Mouse (Mus musculus) liver, embryonic 11.5 days (tissue): Measurements from ENCODE around the gene Ddx49. TPM values are rescaled to one million over a fixed set of nuclear protein-coding genes. Genes with fewer than 3 reads are reported as not detected.
A peak's percentile ranks its signal among the peaks of the same experiment; 100 is the strongest.

Experiments used
- ATAC-seq: fragments of 200-750 bp; cut with Nextera tagmentation; replicated peaks from 2 replicates; pipeline ENCODE4 v1.8.0; 2017; ENCODE audit warnings: moderate number of reproducible peaks, mild to moderate bottlenecking, moderate TSS enrichment, moderate library complexity; ENCODE audit not compliant: low FRiP score
- DNase-seq: peaks from one replicate; pipeline ENCODE4 v3.0.0-alpha.2; 2017; ENCODE audit warnings: low spot score
- H3K27ac ChIP-seq: fragments of 300-500 bp; sonication (generic); 2 replicates; pipeline ENCODE4 v1.5.1; 2014; ENCODE audit warnings: mild to moderate bottlenecking, low read depth, low read length, control low read depth
- H3K27me3 ChIP-seq: fragments of 300-500 bp; sonication (generic); replicated peaks from 2 replicates; pipeline ENCODE4 v1.6.1; 2014; ENCODE audit warnings: low read length, mixed read lengths; ENCODE audit not compliant: control insufficient read depth, insufficient read depth
- H3K36me3 ChIP-seq: fragments of 300-500 bp; sonication (generic); 2 replicates; pipeline ENCODE4 v1.6.1; 2014; ENCODE audit warnings: mild to moderate bottlenecking, low read length, moderate library complexity, mixed read lengths; ENCODE audit not compliant: control insufficient read depth, insufficient read depth
- H3K4me1 ChIP-seq: fragments of 300-500 bp; sonication (generic); replicated peaks from 2 replicates; pipeline ENCODE4 v1.6.1; 2014; ENCODE audit warnings: low read length, mixed read lengths; ENCODE audit not compliant: control insufficient read depth, insufficient read depth
- H3K4me2 ChIP-seq: fragments of 300-500 bp; sonication (generic); 2 replicates; pipeline ENCODE4 v1.6.1; 2014; ENCODE audit warnings: mild to moderate bottlenecking, control low read depth, moderate library complexity
- H3K4me3 ChIP-seq: fragments of 300-500 bp; sonication (generic); 2 replicates; pipeline ENCODE4 v1.5.1; 2014; ENCODE audit warnings: low read depth, low read length, control low read depth
- H3K9ac ChIP-seq: fragments of 300-500 bp; sonication (generic); 2 replicates; pipeline ENCODE4 v1.6.1; 2014; ENCODE audit warnings: low read depth, low read length, control low read depth
- H3K9me3 ChIP-seq: fragments of 300-500 bp; sonication (generic); 2 replicates; pipeline ENCODE4 v1.6.1; 2016; ENCODE audit warnings: low read length, inconsistent platforms, mixed read lengths; ENCODE audit not compliant: control insufficient read depth
- WGBS: fragments of 180-500 bp; shearing (Covaris S2); extraction: QIAGEN DNeasy Blood & Tissue Kit; methylation state at CpG from one replicate; pipeline ENCODE4 v1.1.7; 2014; 5-methylcytosine and 5-hydroxymethylcytosine counted together
- polyA plus RNA-seq: library from polyadenylated mRNA; unstranded; fragments of >200 nt; fragmentation: Nextera tagmentation; extraction: Ambion mirVana; gene quantifications from 2 replicates; pipeline ENCODE4 v1.2.1, GENCODE M21; 2014

The Ddx49 gene
- polyA plus RNA-seq, 1 experiment from 2014 or later, result 56.5 TPM

DNA sequence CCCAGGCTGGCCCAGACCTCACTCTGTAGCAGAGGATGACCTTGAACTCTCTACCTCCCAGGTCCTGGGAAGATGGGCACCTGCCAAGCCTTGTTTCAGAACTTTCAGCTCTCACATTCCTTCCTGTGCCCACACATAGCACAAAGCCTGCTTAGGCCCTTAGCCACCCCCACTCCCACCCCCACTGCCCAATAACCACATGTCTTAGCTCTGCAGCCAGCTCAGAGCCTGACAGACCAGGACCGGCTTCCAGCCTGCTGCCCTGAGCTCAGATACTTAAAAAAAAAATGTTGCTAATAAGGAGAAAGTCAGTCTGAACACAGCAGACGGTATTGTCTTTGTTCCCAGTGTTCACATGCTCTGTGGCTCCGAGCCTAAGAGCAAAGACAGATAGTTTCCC lies 21.3 kb downstream of the Ddx49 start:
- DNase-seq (no peak), ATAC-seq (no peak)
- Histone ChIP-seq H3K36me3 (peaks cover 10% of the 10 kb centered on the region), H3K4me3 (no peak overlapping the region), H3K27ac (no peak overlapping the region; the same call in 1 of the 2 replicates), H3K9me3 (no peaks in the 10 kb centered on the region), H3K4me2 (no peak overlapping the region), H3K27me3 (no peaks in the 10 kb centered on the region), H3K4me1 (peaks cover 48% of the 10 kb centered on the region), H3K9ac (no peak overlapping the region)
- 55% methylated on average over 3 of the region's 3 CpGs for WGBS

DNA sequence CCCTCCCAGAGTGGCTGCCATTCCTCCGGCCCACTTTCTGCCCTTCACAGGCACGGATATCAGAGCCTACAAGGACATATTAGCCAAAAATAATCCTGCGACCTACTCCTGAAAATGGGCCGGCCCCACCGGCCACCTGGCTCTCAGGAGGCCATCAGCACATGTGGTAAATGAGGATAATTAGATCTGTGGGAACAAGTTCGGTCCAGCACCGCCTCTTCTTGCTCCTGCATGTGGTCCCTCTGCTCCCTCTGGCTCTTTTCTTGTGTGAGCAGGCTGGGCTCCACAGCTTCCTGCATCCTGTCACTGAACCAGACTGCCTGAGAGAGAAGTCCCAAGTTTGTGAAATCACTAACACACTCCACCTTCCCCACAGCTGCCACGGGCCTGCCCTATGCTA lies 23.0 kb downstream of the Ddx49 start:
- H3K9ac ChIP-seq, result no peak overlapping the region
- H3K4me2 ChIP-seq, result no peak overlapping the region; the same call in none of the 2 replicates
- no peaks in the 10 kb centered on the region for H3K27me3 ChIP-seq
- H3K9me3 ChIP-seq, result no peaks in the 10 kb centered on the region
- H3K4me3 ChIP-seq, result peak overlapping the region; percentile 13; the same call in 1 of the 2 replicates
- peaks cover 46% of the 10 kb centered on the region for H3K4me1 ChIP-seq
- H3K36me3 ChIP-seq, result no peaks in the 10 kb centered on the region
- WGBS, result 60% methylated on average over 8 of the region's 8 CpGs
- peak overlapping the region; percentile 32; the same call in 1 of the 2 replicates for H3K27ac ChIP-seq
- DNase-seq, result no peak
- ATAC-seq, result no peak

GRCm38 (mm10) chr8:70278175-70278574 lies 24.1 kb downstream of the Ddx49 start:
- DNase-seq (no peak), ATAC-seq (no peak)
- Histone ChIP-seq H3K9me3 (no peaks in the 10 kb centered on the region), H3K27me3 (no peaks in the 10 kb centered on the region), H3K4me3 (peak overlapping the region; percentile 31), H3K36me3 (no peaks in the 10 kb centered on the region), H3K4me1 (peaks cover 46% of the 10 kb centered on the region), H3K9ac (peak overlapping the region; percentile 56), H3K4me2 (peak overlapping the region; percentile 43), H3K27ac (no peak overlapping the region)
- WGBS, result 51% methylated on average over 15 of the region's 15 CpGs

DNA sequence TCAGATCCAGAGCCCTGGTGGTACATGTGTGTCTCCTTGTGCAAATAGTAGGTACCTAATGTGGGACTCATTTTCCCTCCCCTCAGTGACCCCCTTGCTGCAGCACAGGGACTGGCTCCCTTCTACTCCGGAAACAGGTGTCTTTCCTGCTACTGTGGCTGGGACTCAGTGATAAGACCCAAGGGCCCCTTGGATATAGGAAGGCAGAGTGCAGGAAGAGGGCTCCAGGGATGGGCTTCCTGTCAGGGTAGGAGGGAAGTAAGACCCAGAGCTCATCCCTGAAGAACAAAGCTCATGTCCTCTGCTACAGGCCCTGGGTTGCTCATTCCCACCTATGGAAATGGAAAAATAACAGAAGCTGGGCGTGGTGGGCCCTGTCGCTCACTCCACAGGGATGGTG lies 25.8 kb downstream of the Ddx49 start:
- H3K9ac ChIP-seq, result peak overlapping the region; percentile 43; the same call in 1 of the 2 replicates
- H3K4me3 ChIP-seq, result no peak overlapping the region
- no peaks in the 10 kb centered on the region for H3K36me3 ChIP-seq
- H3K9me3 ChIP-seq, result no peaks in the 10 kb centered on the region
- 37% methylated on average over 3 of the region's 3 CpGs for WGBS
- H3K4me1 ChIP-seq, result peaks cover 56% of the 10 kb centered on the region
- peak; percentile 46 for DNase-seq
- peak overlapping the region; percentile 35; the same call in 1 of the 2 replicates for H3K4me2 ChIP-seq
- H3K27me3 ChIP-seq, result no peaks in the 10 kb centered on the region
- H3K27ac ChIP-seq, result peak overlapping the region; percentile 69
- peak; percentile 78 for ATAC-seq

DNA sequence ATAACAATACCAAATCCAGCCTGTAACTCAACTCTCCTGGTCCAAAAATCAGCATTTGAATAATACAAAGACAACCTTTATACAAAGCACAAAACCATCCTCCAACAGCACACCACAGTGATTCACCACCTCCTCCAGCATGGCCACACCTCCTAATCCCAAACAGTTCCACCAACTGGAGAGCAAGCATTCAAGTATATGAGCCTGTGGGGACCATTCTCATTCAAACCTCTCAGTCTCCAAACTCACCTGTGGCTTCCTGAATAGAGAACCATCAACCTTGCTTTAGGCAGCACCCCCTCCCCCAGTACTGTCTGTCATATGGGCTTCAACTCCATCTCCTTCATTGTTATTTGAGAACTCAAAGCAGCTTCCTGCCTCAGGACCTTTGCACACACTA lies 27.9 kb downstream of the Ddx49 start:
- Histone ChIP-seq H3K9ac (no peak overlapping the region), H3K4me2 (no peak overlapping the region), H3K4me1 (peaks cover 42% of the 10 kb centered on the region), H3K4me3 (no peak overlapping the region), H3K36me3 (no peaks in the 10 kb centered on the region), H3K27ac (no peak overlapping the region), H3K9me3 (no peaks in the 10 kb centered on the region), H3K27me3 (no peaks in the 10 kb centered on the region)
- no peak for ATAC-seq
- no peak for DNase-seq

DNA sequence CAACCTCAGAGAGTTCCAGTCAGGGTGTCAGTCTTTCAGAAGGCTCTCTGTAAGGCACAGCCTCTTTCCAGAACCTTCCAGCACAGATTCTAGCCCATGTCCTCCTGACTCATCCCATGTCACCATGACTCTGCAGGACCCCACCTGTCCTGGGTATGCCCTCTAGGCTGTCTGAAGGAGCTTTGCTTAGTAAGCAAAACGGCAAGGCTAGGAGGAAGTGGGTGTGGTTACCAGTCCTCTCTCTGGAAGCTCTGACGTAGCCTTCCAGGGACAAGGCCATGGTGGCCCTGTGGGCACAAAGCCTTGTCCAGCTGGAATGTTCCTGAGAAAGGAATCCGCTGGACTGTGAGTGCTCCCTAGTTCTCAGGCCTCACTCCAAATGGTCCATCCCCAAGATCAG lies 29.3 kb downstream of the Ddx49 start:
- no peak for DNase-seq
- WGBS, result 47% methylated on average over 3 of the region's 3 CpGs
- H3K27me3 ChIP-seq, result no peaks in the 10 kb centered on the region
- no peak overlapping the region for H3K4me2 ChIP-seq
- no peak overlapping the region for H3K4me3 ChIP-seq
- no peaks in the 10 kb centered on the region for H3K36me3 ChIP-seq
- ATAC-seq, result peak; percentile 58
- peaks cover 38% of the 10 kb centered on the region for H3K4me1 ChIP-seq
- no peaks in the 10 kb centered on the region for H3K9me3 ChIP-seq
- H3K27ac ChIP-seq, result no peak overlapping the region
- no peak overlapping the region for H3K9ac ChIP-seq

DNA sequence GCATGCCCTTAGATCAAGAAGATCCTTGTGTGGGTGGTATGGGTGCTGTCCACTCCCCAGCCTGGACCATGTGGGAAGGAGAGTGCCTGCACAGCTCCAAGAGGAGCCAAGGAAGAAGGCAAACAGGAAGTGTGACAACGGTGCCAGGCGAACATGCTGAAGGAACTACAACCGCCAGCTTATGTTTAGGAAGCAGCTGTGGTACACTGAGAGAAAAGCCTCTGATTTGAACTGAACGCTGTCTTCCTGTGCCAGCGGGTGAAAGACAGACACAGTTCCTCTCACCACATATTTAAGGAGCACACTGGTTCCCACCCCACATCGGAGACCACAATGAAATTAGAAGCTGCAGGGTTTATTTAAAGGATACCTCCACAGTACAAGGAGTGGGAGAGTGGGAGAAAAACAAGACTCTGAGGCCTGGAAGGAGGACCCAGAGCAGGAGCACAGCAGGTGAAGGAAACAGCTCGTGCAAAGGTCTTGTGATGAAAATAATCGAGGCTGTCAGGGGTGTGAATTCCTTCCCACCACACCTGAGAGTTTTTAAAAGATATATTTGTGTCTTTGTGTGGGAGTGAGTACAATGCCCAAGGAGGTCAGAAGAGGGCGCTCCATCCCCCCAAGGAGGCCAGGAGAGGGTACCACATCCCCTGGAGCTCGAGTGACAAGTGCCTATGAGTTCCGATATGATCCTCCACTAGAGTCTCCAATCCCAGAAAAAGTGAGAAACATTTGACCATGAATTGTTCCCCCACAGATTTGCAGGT lies 33.3 kb downstream of the Ddx49 start:
- no peak for ATAC-seq
- Histone ChIP-seq H3K4me3 (no peak overlapping the region), H3K36me3 (peaks cover 7% of the 10 kb centered on the region; the same call in 1 of the 2 replicates), H3K4me2 (no peak overlapping the region), H3K9me3 (no peaks in the 10 kb centered on the region), H3K27ac (no peak overlapping the region), H3K9ac (no peak overlapping the region), H3K27me3 (no peaks in the 10 kb centered on the region), H3K4me1 (peaks cover 32% of the 10 kb centered on the region)
- no peak for DNase-seq
- 41% methylated on average over 11 of the region's 11 CpGs for whole genome bisulfite sequencing

DNA sequence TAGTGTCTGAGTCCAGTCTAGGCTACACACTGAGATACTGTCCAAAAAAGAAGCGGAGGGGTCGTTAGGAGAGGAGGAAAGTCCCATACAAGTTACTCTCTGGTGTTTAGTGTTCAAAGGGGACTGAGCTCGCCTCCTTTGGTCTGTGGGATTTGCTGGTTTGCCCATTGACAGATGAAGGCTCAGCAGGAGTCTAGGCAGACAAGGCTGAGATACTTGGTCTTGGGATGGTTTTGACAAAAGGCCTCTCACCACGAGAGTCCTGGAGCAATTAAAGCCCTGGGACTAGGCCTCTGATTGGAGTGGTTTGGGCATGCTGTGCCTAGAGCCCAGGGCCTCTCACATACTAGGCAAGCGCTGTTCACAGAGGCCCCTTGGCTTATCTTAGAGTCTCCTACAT lies 34.0 kb downstream of the Ddx49 start:
- WGBS, result 67% methylated on average over 5 of the region's 5 CpGs
- Histone ChIP-seq H3K9ac (no peak overlapping the region), H3K4me1 (peaks cover 32% of the 10 kb centered on the region), H3K36me3 (peaks cover 11% of the 10 kb centered on the region; the same call in 1 of the 2 replicates), H3K27me3 (no peaks in the 10 kb centered on the region), H3K4me2 (no peak overlapping the region), H3K27ac (no peak overlapping the region), H3K4me3 (no peak overlapping the region), H3K9me3 (no peaks in the 10 kb centered on the region)
- DNase-seq (no peak), ATAC-seq (0 out of 2 replicates have a peak, but pooled peaks have one; percentile 32)

DNA sequence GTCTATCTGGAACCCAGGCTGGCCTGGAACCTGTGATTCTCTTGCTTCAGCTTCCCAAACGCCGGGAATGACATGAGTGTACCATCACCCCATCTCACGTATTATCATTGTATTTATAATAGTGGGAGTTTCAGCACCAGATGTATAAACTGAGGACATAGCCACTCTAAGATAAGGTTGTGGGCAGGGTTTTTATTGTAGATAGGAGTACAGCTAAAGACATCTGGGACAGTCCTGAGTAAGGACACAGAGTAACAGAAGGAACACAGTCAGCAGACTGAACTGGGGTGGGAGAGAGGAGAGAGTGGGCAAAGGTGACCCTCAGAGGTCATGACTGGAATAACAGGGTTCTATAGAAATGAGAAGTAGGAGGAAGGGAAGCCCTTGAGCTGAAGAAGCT lies 34.6 kb downstream of the Ddx49 start:
- 53% methylated on average over 3 of the region's 3 CpGs for WGBS
- Histone ChIP-seq H3K27me3 (no peaks in the 10 kb centered on the region), H3K27ac (no peak overlapping the region), H3K9me3 (no peaks in the 10 kb centered on the region), H3K4me2 (no peak overlapping the region), H3K4me3 (no peak overlapping the region), H3K36me3 (peaks cover 16% of the 10 kb centered on the region), H3K4me1 (peaks cover 26% of the 10 kb centered on the region), H3K9ac (no peak overlapping the region)
- DNase-seq (no peak), ATAC-seq (peak; percentile 58; the same call in 1 of the 2 replicates)
